Mouse (Mus musculus): ENCODE measurements around the gene Pnpla3. TPM values are rescaled to one million over a fixed set of nuclear protein-coding genes. Genes with fewer than 3 reads are reported as not detected.

Pnpla3 gene
- polyA plus RNA-seq, 1 experiment from 2014 or later, result 5.1 TPM

DNA sequence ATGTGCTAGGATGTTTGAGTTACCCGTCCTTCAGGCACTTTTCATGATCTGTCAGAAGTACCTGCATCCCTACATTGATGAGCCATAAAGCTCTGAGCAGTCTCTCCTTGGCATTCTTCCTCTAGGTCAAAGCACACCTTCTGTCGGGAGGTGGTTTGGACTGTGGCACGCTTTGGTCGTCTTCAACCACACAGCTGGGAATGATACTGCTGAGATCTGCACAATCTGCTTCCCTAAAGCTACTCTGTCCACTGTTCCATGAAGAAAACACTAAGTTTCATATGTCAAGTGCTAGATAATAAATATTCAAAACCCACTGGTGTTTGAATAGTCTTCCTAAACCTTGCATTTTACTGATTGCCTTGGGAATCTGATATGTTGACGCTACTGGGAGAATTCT lies 53.9 kb downstream of the Pnpla3 start:
- H3K4me2 ChIP-seq (ENCODE audit: low read length), result no peak overlapping the region
- H3K9me3 ChIP-seq (ENCODE audit: control insufficient read depth, low read length), result no peaks in the 10 kb centered on the region
- H3K4me3 ChIP-seq (replicated peaks; ENCODE audit: low read length), result no peak overlapping the region
- WGBS, result 64% methylated on average over 5 of the region's 5 CpGs
- H3K36me3 ChIP-seq (ENCODE audit: control insufficient read depth, insufficient read depth), result no peaks in the 10 kb centered on the region
- H3K4me1 ChIP-seq (replicated peaks; ENCODE audit: control insufficient read depth, insufficient read depth, low read length), result peaks cover 35% of the 10 kb centered on the region
- H3K27me3 ChIP-seq (replicated peaks; ENCODE audit: control insufficient read depth, insufficient read depth, low read length), result no peaks in the 10 kb centered on the region
- ATAC-seq, result no peak
- H3K27ac ChIP-seq (ENCODE audit: low read length), result no peak overlapping the region
- H3K9ac ChIP-seq (replicated peaks; ENCODE audit: low read depth, low read length), result no peak overlapping the region

DNA sequence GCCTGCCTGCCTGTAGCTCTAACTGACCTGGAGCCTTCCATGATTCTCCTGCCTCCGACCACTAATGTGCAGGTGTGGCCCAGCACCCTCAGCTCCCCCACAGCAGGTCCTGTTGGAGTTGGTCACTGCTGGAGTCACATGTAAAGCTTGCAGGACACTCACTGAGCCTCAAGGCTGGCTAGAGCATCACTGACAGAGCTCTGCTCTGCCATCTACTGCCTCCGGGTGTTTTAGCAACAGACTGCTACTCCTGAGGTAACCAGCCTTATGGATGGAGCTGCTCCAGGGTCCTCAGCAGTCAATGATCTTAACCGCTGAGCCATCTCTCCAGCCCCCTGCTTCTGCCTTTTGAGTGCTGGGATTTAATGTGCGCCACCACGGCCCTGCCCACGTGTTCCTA lies 55.8 kb downstream of the Pnpla3 start:
- Histone ChIP-seq H3K4me3 (replicated peaks; ENCODE audit: low read length) (no peak overlapping the region), H3K4me1 (replicated peaks; ENCODE audit: control insufficient read depth, insufficient read depth, low read length) (peaks cover 32% of the 10 kb centered on the region), H3K9ac (replicated peaks; ENCODE audit: low read depth, low read length) (no peak overlapping the region), H3K27me3 (replicated peaks; ENCODE audit: control insufficient read depth, insufficient read depth, low read length) (no peaks in the 10 kb centered on the region), H3K36me3 (ENCODE audit: control insufficient read depth, insufficient read depth) (no peaks in the 10 kb centered on the region), H3K27ac (ENCODE audit: low read length) (no peak overlapping the region), H3K9me3 (ENCODE audit: control insufficient read depth, low read length) (no peaks in the 10 kb centered on the region), H3K4me2 (ENCODE audit: low read length) (no peak overlapping the region)
- WGBS, result 30% methylated on average over 6 of the region's 6 CpGs
- ATAC-seq, result no peak

DNA sequence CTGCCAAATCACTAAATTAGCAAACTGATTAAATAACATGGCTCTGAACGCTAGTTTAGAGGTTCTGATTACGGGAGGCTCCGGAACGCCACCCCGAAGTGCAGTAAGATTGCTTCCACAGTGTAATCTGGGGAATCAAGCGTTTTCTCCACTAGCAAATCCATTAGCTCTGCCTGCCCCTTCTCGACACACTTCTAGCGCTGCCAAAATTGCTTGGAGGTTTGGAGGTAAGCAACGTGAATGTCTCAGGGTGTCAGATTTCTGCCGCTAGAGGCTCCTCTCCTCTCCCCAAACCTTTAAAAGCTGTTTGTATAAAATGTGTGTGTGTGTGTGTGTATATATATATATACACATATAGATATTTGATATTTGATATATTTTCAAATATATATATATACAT lies 57.1 kb downstream of the Pnpla3 start:
- no peaks in the 10 kb centered on the region for H3K9me3 ChIP-seq (ENCODE audit: control insufficient read depth, low read length)
- no peak overlapping the region for H3K4me3 ChIP-seq (replicated peaks; ENCODE audit: low read length)
- peaks cover 25% of the 10 kb centered on the region for H3K4me1 ChIP-seq (replicated peaks; ENCODE audit: control insufficient read depth, insufficient read depth, low read length)
- no peaks in the 10 kb centered on the region for H3K27me3 ChIP-seq (replicated peaks; ENCODE audit: control insufficient read depth, insufficient read depth, low read length)
- H3K27ac ChIP-seq (ENCODE audit: low read length), result 0 out of 2 replicates have a peak overlapping the region, but pooled peaks have one; percentile 10
- H3K36me3 ChIP-seq (ENCODE audit: control insufficient read depth, insufficient read depth), result no peaks in the 10 kb centered on the region
- H3K4me2 ChIP-seq (ENCODE audit: low read length), result no peak overlapping the region; the same call in 1 of the 2 replicates
- 30% methylated on average over 10 of the region's 10 CpGs for WGBS
- ATAC-seq, result no peak
- H3K9ac ChIP-seq (replicated peaks; ENCODE audit: low read depth, low read length), result no peak overlapping the region

DNA sequence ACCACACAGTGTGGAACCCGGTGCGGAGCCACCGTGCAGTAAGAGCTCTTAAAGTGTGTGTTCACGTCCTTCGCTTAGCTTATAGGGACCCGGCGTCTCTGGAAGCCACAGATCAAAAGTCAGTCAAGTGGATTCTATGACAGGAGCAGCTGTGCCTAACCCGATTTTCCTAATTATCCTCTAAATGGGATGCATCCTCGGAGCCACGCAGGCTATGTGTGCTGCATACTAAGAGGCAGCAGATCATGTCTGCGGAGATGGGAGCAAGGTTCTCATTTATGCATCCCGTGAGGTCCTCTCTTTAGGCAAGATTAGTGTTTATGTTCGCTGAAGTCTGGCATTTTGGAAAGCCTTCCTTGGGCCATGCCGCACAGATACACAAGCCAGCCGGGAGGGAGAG lies 59.3 kb downstream of the Pnpla3 start:
- Histone ChIP-seq H3K9ac (replicated peaks; ENCODE audit: low read depth, low read length) (no peak overlapping the region; the same call in 1 of the 2 replicates), H3K27ac (ENCODE audit: low read length) (peak overlapping the region; percentile 66), H3K4me1 (replicated peaks; ENCODE audit: control insufficient read depth, insufficient read depth, low read length) (peaks cover 39% of the 10 kb centered on the region), H3K27me3 (replicated peaks; ENCODE audit: control insufficient read depth, insufficient read depth, low read length) (no peaks in the 10 kb centered on the region), H3K4me2 (ENCODE audit: low read length) (no peak overlapping the region), H3K9me3 (ENCODE audit: control insufficient read depth, low read length) (no peaks in the 10 kb centered on the region), H3K4me3 (replicated peaks; ENCODE audit: low read length) (no peak overlapping the region), H3K36me3 (ENCODE audit: control insufficient read depth, insufficient read depth) (no peaks in the 10 kb centered on the region)
- peak; percentile 66 for ATAC-seq
- 32% methylated on average over 15 of the region's 15 CpGs for WGBS

DNA sequence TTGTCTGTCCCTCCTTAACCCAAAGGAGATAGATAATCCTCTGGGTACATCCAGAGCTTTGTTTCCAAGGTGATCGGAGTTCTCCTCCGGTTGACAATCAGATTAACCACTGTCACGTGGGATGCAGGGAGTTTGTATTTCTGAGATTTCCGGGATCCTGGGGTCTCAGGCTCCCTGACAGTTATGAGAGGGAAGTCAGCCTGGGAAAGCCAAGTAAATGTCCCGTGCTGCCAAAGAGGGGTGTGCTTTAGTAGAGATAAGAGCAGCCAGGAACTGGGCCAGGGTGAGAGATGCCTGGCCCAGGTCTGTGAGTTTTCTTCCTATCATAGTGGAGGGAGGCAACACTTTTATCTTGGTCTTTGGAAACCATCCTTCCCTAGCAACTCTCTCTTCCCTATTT lies 63.0 kb downstream of the Pnpla3 start:
- no peaks in the 10 kb centered on the region for H3K36me3 ChIP-seq (ENCODE audit: control insufficient read depth, insufficient read depth)
- H3K4me2 ChIP-seq (ENCODE audit: low read length), result peak overlapping the region; percentile 93
- H3K27ac ChIP-seq (ENCODE audit: low read length), result peak overlapping the region; percentile 77
- WGBS, result 16% methylated on average over 5 of the region's 5 CpGs
- peaks cover 31% of the 10 kb centered on the region for H3K4me1 ChIP-seq (replicated peaks; ENCODE audit: control insufficient read depth, insufficient read depth, low read length)
- no peak overlapping the region for H3K4me3 ChIP-seq (replicated peaks; ENCODE audit: low read length)
- no peaks in the 10 kb centered on the region for H3K9me3 ChIP-seq (ENCODE audit: control insufficient read depth, low read length)
- peak overlapping the region; percentile 76 for H3K9ac ChIP-seq (replicated peaks; ENCODE audit: low read depth, low read length)
- no peak for ATAC-seq
- no peaks in the 10 kb centered on the region for H3K27me3 ChIP-seq (replicated peaks; ENCODE audit: control insufficient read depth, insufficient read depth, low read length)

DNA sequence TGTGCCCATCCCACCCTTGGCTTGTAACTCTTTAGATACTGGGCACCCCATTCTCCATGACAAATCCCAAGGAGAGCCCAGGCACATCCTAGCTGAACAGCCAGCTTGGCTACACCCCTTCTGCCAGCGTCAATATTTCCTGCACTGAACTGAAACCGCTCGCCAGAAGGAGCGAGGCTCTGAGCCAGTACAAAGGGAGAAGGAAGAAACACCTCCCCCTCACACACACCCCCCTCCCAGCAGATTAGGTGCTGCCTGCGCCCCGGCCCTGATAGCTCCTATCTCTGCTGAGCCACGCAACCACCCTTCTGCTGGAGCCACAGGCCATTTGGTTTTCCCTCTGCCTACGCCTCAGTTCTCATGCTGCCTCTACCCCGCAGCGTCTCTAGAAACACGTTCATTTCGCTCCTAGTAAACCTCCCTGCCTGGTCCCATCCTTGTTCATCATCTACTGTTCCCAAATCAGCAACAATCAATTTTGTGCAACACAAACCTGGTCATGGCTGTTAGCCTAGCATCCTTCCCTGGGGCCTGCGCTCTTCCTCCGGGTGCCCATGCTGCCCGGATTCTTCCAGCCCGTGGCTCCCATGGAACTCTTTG lies 63.6 kb downstream of the Pnpla3 start:
- Histone ChIP-seq H3K27ac (ENCODE audit: low read length) (peak overlapping the region; percentile 77), H3K9ac (replicated peaks; ENCODE audit: low read depth, low read length) (peak overlapping the region; percentile 76), H3K9me3 (ENCODE audit: control insufficient read depth, low read length) (no peaks in the 10 kb centered on the region), H3K4me3 (replicated peaks; ENCODE audit: low read length) (peak overlapping the region; percentile 48), H3K4me1 (replicated peaks; ENCODE audit: control insufficient read depth, insufficient read depth, low read length) (peaks cover 31% of the 10 kb centered on the region), H3K36me3 (ENCODE audit: control insufficient read depth, insufficient read depth) (no peaks in the 10 kb centered on the region), H3K4me2 (ENCODE audit: low read length) (peak overlapping the region; percentile 93), H3K27me3 (replicated peaks; ENCODE audit: control insufficient read depth, insufficient read depth, low read length) (no peaks in the 10 kb centered on the region)
- peak; percentile 64 for ATAC-seq
- WGBS, result 2% methylated on average over 15 of the region's 16 CpGs

DNA sequence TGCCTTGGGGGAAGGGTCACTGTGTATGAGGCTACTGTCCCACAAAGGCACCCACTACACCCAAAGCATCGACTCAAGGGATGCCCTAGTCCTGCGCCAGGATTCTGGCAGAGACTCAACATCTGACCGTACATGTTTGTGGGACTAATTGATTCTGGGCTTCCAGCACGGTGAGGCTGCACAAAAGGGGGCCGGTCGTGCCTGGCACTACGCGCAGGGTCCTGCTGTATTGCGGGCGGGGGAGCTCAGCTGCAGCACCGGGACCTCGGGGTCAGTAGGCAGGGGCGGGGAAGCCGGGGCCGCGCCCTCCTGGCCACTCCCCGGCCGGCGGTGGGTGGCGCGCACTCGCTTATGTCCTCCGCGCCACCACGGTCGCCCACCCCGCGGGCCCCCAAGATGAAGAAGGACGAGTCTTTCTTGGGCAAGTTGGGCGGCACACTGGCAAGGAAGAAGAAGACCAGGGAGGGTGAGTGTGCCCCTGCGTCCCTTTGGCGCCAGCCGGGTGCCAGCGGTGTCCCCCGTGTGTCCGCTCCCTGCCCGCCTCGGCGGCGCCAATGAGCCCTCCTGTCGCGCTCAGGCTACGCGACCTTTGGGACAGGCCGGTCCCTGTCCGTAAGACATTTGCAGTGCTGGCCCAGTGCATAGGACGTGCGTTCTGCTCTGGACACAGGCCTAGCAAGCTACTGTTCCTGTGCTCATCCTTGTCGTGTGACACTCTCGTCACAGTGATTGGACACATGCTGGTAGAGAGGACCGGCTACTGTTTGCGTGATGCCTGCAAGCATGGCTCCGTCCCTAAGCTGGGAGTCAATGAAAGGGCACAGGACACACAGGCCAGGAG lies 64.3 kb downstream of the Pnpla3 start, which contains the start of gene Parvb:
Gene Parvb, plus strand, starts transcription at position 323 of the 841 bp plus-strand sequence.
- Histone ChIP-seq H3K4me1 (replicated peaks; ENCODE audit: control insufficient read depth, insufficient read depth, low read length) (peaks cover 26% of the 10 kb centered on the region), H3K9me3 (ENCODE audit: control insufficient read depth, low read length) (no peaks in the 10 kb centered on the region), H3K4me3 (replicated peaks; ENCODE audit: low read length) (peak within 1 kb of the TSS; percentile 48), H3K36me3 (ENCODE audit: control insufficient read depth, insufficient read depth) (no peaks in the 10 kb centered on the region), H3K9ac (replicated peaks; ENCODE audit: low read depth, low read length) (peak within 1 kb of the TSS; percentile 76), H3K27me3 (replicated peaks; ENCODE audit: control insufficient read depth, insufficient read depth, low read length) (no peaks in the 10 kb centered on the region), H3K27ac (ENCODE audit: low read length) (peak within 1 kb of the TSS; percentile 77), H3K4me2 (ENCODE audit: low read length) (peak within 1 kb of the TSS; percentile 93)
- ATAC-seq, result peak; percentile 56
- WGBS, result under 1% methylated on average over 52 of the region's 53 CpGs

DNA sequence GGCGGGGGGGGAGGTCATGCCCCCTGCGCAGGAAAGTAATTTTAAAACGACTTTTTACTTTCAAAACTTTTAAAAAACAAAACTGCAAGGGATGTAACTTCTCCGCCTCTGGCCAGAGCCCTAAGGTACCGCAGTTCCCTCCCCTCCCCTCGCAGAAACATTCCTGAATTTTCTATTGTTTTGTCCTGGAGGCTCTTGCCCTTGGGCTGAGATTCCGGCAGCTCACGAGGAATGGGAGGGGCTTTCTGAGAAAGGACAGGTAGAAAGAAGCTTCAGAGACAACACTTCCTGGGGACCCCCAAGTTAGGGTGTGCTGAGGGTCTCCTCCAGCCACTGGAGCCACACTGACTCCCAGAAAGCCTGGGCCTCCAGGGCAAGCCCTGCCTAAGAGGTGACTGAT lies 65.0 kb downstream of the Pnpla3 start:
- Histone ChIP-seq H3K9ac (replicated peaks; ENCODE audit: low read depth, low read length) (no peak overlapping the region), H3K27ac (ENCODE audit: low read length) (no peak overlapping the region), H3K36me3 (ENCODE audit: control insufficient read depth, insufficient read depth) (no peaks in the 10 kb centered on the region), H3K9me3 (ENCODE audit: control insufficient read depth, low read length) (no peaks in the 10 kb centered on the region), H3K4me3 (replicated peaks; ENCODE audit: low read length) (peak overlapping the region; percentile 48), H3K4me1 (replicated peaks; ENCODE audit: control insufficient read depth, insufficient read depth, low read length) (peaks cover 22% of the 10 kb centered on the region), H3K27me3 (replicated peaks; ENCODE audit: control insufficient read depth, insufficient read depth, low read length) (no peaks in the 10 kb centered on the region), H3K4me2 (ENCODE audit: low read length) (peak overlapping the region; percentile 93)
- ATAC-seq, result no peak
- WGBS, result 22% methylated on average over 8 of the region's 8 CpGs

DNA sequence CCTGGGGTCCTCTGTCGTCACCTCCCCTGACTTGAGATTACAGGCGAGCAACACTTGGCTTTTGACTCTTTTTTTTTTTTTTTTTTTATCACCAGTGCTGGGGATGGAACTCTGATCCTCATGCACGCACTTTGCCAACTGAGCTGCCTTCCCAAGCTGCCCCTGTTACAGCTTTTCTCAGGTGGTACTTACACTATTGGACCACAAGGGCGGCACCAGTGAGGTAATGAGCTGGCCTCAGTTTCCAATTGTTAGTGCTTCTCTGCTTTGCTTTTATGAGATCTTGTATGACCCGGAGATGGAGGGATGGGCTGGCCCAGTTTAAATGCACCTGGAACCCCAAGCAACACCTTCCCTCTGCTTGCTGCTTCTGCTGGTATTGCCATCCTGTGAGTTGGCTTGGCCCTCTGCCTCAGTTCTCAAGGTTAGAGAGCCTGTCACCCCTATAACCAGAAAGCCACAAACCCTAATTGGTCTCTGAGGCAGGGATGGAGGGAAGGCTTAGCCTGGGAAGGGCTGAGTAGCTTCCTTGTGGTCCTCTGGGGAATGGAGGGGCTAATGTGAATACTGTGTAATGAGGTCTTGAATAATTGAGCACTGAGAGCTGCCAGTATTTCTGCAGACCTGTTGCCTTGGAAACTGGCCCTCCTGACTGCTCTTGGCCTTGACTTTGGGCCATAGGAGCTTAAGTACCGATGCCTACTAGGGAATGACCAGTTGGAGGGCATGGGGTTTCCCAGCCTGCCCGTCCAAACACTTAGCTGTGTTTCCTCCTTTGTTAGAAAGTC lies 67.4 kb downstream of the Pnpla3 start:
- Histone ChIP-seq H3K4me3 (replicated peaks; ENCODE audit: low read length) (no peak overlapping the region), H3K9me3 (ENCODE audit: control insufficient read depth, low read length) (no peaks in the 10 kb centered on the region), H3K9ac (replicated peaks; ENCODE audit: low read depth, low read length) (no peak overlapping the region), H3K36me3 (ENCODE audit: control insufficient read depth, insufficient read depth) (no peaks in the 10 kb centered on the region), H3K4me2 (ENCODE audit: low read length) (no peak overlapping the region), H3K4me1 (replicated peaks; ENCODE audit: control insufficient read depth, insufficient read depth, low read length) (peaks cover 41% of the 10 kb centered on the region), H3K27me3 (replicated peaks; ENCODE audit: control insufficient read depth, insufficient read depth, low read length) (no peaks in the 10 kb centered on the region), H3K27ac (ENCODE audit: low read length) (no peak overlapping the region)
- 82% methylated on average over 7 of the region's 7 CpGs for WGBS
- ATAC-seq, result no peak
